14 mouse cellular contexts compared by ENCODE assay signal in genomic region chr7:48845213-48845973, GRCm38 (mm10). TPM values are rescaled to one million over a fixed set of nuclear protein-coding genes. Genes with fewer than 3 reads are reported as not detected.
DNase-seq lines count a peak whose midpoint lies in the region; ATAC-seq and TF ChIP-seq lines count a peak whose summit lies in the region.
"Had no signal": no experiment of that assay in that cellular context is flagged by ENCODE, and none has a peak within 500 bp of the region (broad histone marks: within the 10 kb centered on the region; RNA-seq: fewer than 3 reads in every experiment).

No protein-coding gene starts in this region.

- no peak for DNase-seq in heart, adult 2 months
- DNase-seq in heart, postnatal 25 days (ENCODE audit: low spot score), result no peak
- peak; percentile 14 for DNase-seq in lung, postnatal 0 days (ENCODE audit: low spot score)
- DNase-seq in lung, adult 2 months, result no peak
- DNase-seq in c-Kit-positive CD71-positive TER-119-positive erythroid progenitor cells, embryonic 14.5 days (ENCODE audit: low spot score), result no peak
- DNase-seq: adrenal gland, postnatal 14 days; cerebellum, adult 18-20 months; retina, postnatal 1 day; thymus, postnatal 25 days had no signal

- H3K9me3 ChIP-seq in lung, postnatal 0 days (ENCODE audit: low read length), result no peaks in the 10 kb centered on the region
- H3K9me3 ChIP-seq in intestine, embryonic 15.5 days, result no peaks in the 10 kb centered on the region
- no peaks in the 10 kb centered on the region for H3K9me3 ChIP-seq in stomach, embryonic 16.5 days (replicated peaks; ENCODE audit: control insufficient read depth, low read length)
- H3K9me3 ChIP-seq in hindbrain, embryonic 12.5 days (replicated peaks), result no peaks in the 10 kb centered on the region
- H3K9me3 ChIP-seq: hindbrain, embryonic 15.5 days had no signal

- H3K27me3 ChIP-seq in heart, adult 2 months (ENCODE audit: control insufficient read depth, insufficient read depth, low read length), result no peaks in the 10 kb centered on the region
- no peaks in the 10 kb centered on the region for H3K27me3 ChIP-seq in lung, postnatal 0 days (replicated peaks; ENCODE audit: insufficient read depth, low read length)
- no peaks in the 10 kb centered on the region for H3K27me3 ChIP-seq in intestine, embryonic 15.5 days (replicated peaks)
- no peaks in the 10 kb centered on the region for H3K27me3 ChIP-seq in stomach, embryonic 16.5 days (ENCODE audit: control insufficient read depth, insufficient read depth, low read length)
- peaks cover 71% of the 10 kb centered on the region for H3K27me3 ChIP-seq in hindbrain, embryonic 12.5 days

- ATAC-seq in lung, postnatal 0 days, result 0 out of 2 replicates have a peak, but pooled peaks have one; percentile 14
- peak; percentile 86 for ATAC-seq in intestine, embryonic 15.5 days
- ATAC-seq in stomach, embryonic 16.5 days (ENCODE audit: insufficient read depth, low FRiP score), result peak; percentile 62; the same call in 1 of the 2 replicates
- ATAC-seq in hindbrain, embryonic 12.5 days (ENCODE audit: low FRiP score), result no peak

- 54% methylated on average over 12 of the region's 12 CpGs for WGBS in heart, adult 2 months
- 63% methylated on average over 12 of the region's 12 CpGs for WGBS in lung, postnatal 0 days
- 73% methylated on average over 12 of the region's 12 CpGs for WGBS in lung, adult 2 months
- WGBS in intestine, embryonic 15.5 days, result 64% methylated on average over 12 of the region's 12 CpGs
- 63% methylated on average over 12 of the region's 12 CpGs for WGBS in stomach, embryonic 16.5 days
- WGBS in hindbrain, embryonic 12.5 days, result 80% methylated on average over 12 of the region's 12 CpGs

- H3K9ac ChIP-seq in heart, adult 2 months (ENCODE audit: low read depth, low read length), result peak overlapping the region; percentile 46
- H3K9ac ChIP-seq in lung, postnatal 0 days (replicated peaks; ENCODE audit: low read depth), result no peak overlapping the region
- H3K9ac ChIP-seq in intestine, embryonic 15.5 days, result no peak overlapping the region
- H3K9ac ChIP-seq in stomach, embryonic 16.5 days (ENCODE audit: low read length), result no peak overlapping the region
- no peak overlapping the region for H3K9ac ChIP-seq in hindbrain, embryonic 12.5 days
- H3K9ac ChIP-seq: hindbrain, embryonic 15.5 days had no signal

- H3K4me3 ChIP-seq in heart, adult 2 months, result peak overlapping the region; percentile 50
- H3K4me3 ChIP-seq in lung, postnatal 0 days (ENCODE audit: low read depth, low read length), result no peak overlapping the region
- H3K4me3 ChIP-seq in lung, adult 2 months (replicated peaks; ENCODE audit: extremely low read depth, low read depth, low read length), result no peak overlapping the region
- no peak overlapping the region for H3K4me3 ChIP-seq in intestine, embryonic 15.5 days (replicated peaks)
- H3K4me3 ChIP-seq in stomach, embryonic 16.5 days (replicated peaks; ENCODE audit: low read length), result no peak overlapping the region
- no peak overlapping the region for H3K4me3 ChIP-seq in hindbrain, embryonic 12.5 days
- H3K4me3 ChIP-seq: hindbrain, embryonic 15.5 days had no signal

- intact Hi-C loops in heart, adult 2 months (cut with DNase I), result no loop called here
- intact Hi-C loops in heart, postnatal 25 days (cut with DNase I), result loop anchor here (2.0 kb wide), 1 partner anchor 17 kb away; no protein-coding TSS in a partner anchor

- no peaks in the 10 kb centered on the region for H3K79me2 ChIP-seq in heart, adult 2 months (replicated peaks; ENCODE audit: control insufficient read depth, insufficient read depth, low read length)

- TF ChIP-seq POLR2A in heart, adult 2 months (IDR thresholded peaks at IDR 0.05; ENCODE audit: insufficient read depth, low read depth, low read length), result no peak
- no peak for TF ChIP-seq POLR2A in lung, adult 2 months (IDR thresholded peaks at IDR 0.05; ENCODE audit: borderline replicate concordance, extremely low read depth, low read depth, low read length)

- no peak for TF ChIP-seq CTCF in heart, adult 2 months (IDR thresholded peaks at IDR 0.05)
- TF ChIP-seq CTCF in lung, postnatal 0 days (IDR thresholded peaks at IDR 0.05), result no peak
- TF ChIP-seq CTCF in lung, adult 2 months (IDR thresholded peaks at IDR 0.05; ENCODE audit: insufficient read depth, low read length), result no peak

- peaks cover 8% of the 10 kb centered on the region for H3K36me3 ChIP-seq in heart, adult 2 months (ENCODE audit: control insufficient read depth, insufficient read depth, low read length)
- no peaks in the 10 kb centered on the region for H3K36me3 ChIP-seq in lung, postnatal 0 days (ENCODE audit: insufficient read depth, low read length)
- no peaks in the 10 kb centered on the region for H3K36me3 ChIP-seq in intestine, embryonic 15.5 days
- no peaks in the 10 kb centered on the region for H3K36me3 ChIP-seq in stomach, embryonic 16.5 days (ENCODE audit: control insufficient read depth, insufficient read depth, low read length)
- no peaks in the 10 kb centered on the region for H3K36me3 ChIP-seq in hindbrain, embryonic 12.5 days
- H3K36me3 ChIP-seq: hindbrain, embryonic 15.5 days had no signal

- H3K4me1 ChIP-seq in heart, adult 2 months (ENCODE audit: control insufficient read depth, insufficient read depth, low read length), result no peaks in the 10 kb centered on the region
- H3K4me1 ChIP-seq in lung, postnatal 0 days (ENCODE audit: insufficient read depth, low read depth, low read length), result no peaks in the 10 kb centered on the region
- H3K4me1 ChIP-seq in lung, adult 2 months (ENCODE audit: control insufficient read depth, insufficient read depth, low read length), result no peaks in the 10 kb centered on the region
- H3K4me1 ChIP-seq in intestine, embryonic 15.5 days (replicated peaks), result 0 out of 2 replicates have a peak, but pooled peaks cover 2% of the 10 kb centered on the region
- H3K4me1 ChIP-seq in stomach, embryonic 16.5 days (ENCODE audit: control insufficient read depth, insufficient read depth, low read length), result 0 out of 2 replicates have a peak, but pooled peaks cover under 1% of the 10 kb centered on the region
- no peaks in the 10 kb centered on the region; the same call in 1 of the 2 replicates for H3K4me1 ChIP-seq in hindbrain, embryonic 12.5 days
- H3K4me1 ChIP-seq: hindbrain, embryonic 15.5 days had no signal

- peak; percentile 72; the same call in 1 of the 2 replicates for TF ChIP-seq EP300 in heart, adult 2 months (IDR thresholded peaks at IDR 0.05; ENCODE audit: insufficient read depth, low read depth, low read length)
- no peak for TF ChIP-seq EP300 in lung, postnatal 0 days (IDR thresholded peaks at IDR 0.05)

- H3K4me2 ChIP-seq in lung, postnatal 0 days (replicated peaks; ENCODE audit: low read depth, low read length), result no peak overlapping the region
- H3K4me2 ChIP-seq in intestine, embryonic 15.5 days (replicated peaks), result no peak overlapping the region
- no peak overlapping the region for H3K4me2 ChIP-seq in stomach, embryonic 16.5 days (ENCODE audit: low read depth, low read length)
- H3K4me2 ChIP-seq in hindbrain, embryonic 12.5 days (replicated peaks), result no peak overlapping the region
- H3K4me2 ChIP-seq: hindbrain, embryonic 15.5 days had no signal

- H3K27ac ChIP-seq in heart, adult 2 months, result peak overlapping the region; percentile 92
- no peak overlapping the region for H3K27ac ChIP-seq in lung, postnatal 0 days (ENCODE audit: low read length)
- no peak overlapping the region for H3K27ac ChIP-seq in intestine, embryonic 15.5 days
- no peak overlapping the region for H3K27ac ChIP-seq in stomach, embryonic 16.5 days (ENCODE audit: low read length)
- H3K27ac ChIP-seq in hindbrain, embryonic 12.5 days, result no peak overlapping the region
- H3K27ac ChIP-seq: hindbrain, embryonic 15.5 days had no signal

RNA-seq across cellular contexts. Expression of gene Csrp3, which starts 2.4 kb away (rescaled TPM):
- total RNA-seq in heart, adult 2 months (2021), result 1,000 to 10,000 TPM; 1,931 to 2,301 TPM
- 773 and 781 TPM in 2 replicates for polyA plus RNA-seq in heart, adult 2 months (2012; rRNA removed)
- 1,000 to 10,000 TPM; 2,113 to 2,237 TPM for total RNA-seq in heart, postnatal 25 days (2021)
- 32.0 and 42.2 TPM in 2 replicates for polyA plus RNA-seq in lung, postnatal 0 days (2015; fragmentation: Nextera tagmentation; extraction: Ambion mirVana)
- 8.8 and 38.0 TPM in 2 replicates for polyA plus RNA-seq in lung, adult 2 months (2012; rRNA removed)
- polyA plus RNA-seq in intestine, embryonic 15.5 days (2015; fragmentation: Nextera tagmentation; extraction: Ambion mirVana), result 0.53 and 0.94 TPM in 2 replicates
- 1.7 and 35.0 TPM in 2 replicates for polyA plus RNA-seq in stomach, embryonic 16.5 days (2015; fragmentation: Nextera tagmentation; extraction: Ambion mirVana)
- 1.0 and 3.6 TPM in 2 replicates for polyA plus RNA-seq in hindbrain, embryonic 12.5 days (2016; fragmentation: Nextera tagmentation; extraction: Ambion mirVana)
- total RNA-seq: layer of hippocampus, adult 18-20 months had no signal

RNA-seq across cellular contexts. Expression of gene E2f8, which starts 36.0 kb away (rescaled TPM):
- 1 to 10 TPM; 1.3 to 1.6 TPM for total RNA-seq in heart, adult 2 months (2021)
- polyA plus RNA-seq in heart, adult 2 months (2012; rRNA removed), result 0.23 and 0.31 TPM in 2 replicates
- under 1 TPM; 0.75 to 0.87 TPM for total RNA-seq in heart, postnatal 25 days (2021)
- polyA plus RNA-seq in lung, postnatal 0 days (2015; fragmentation: Nextera tagmentation; extraction: Ambion mirVana), result 0.93 and 1.5 TPM in 2 replicates
- polyA plus RNA-seq in lung, adult 2 months (2012; rRNA removed), result 0.41 and 0.90 TPM in 2 replicates
- 22.3 and 23.5 TPM in 2 replicates for polyA plus RNA-seq in intestine, embryonic 15.5 days (2015; fragmentation: Nextera tagmentation; extraction: Ambion mirVana)
- polyA plus RNA-seq in stomach, embryonic 16.5 days (2015; fragmentation: Nextera tagmentation; extraction: Ambion mirVana), result 19.9 and 20.9 TPM in 2 replicates
- 11.1 and 12.0 TPM in 2 replicates for polyA plus RNA-seq in hindbrain, embryonic 12.5 days (2016; fragmentation: Nextera tagmentation; extraction: Ambion mirVana)

RNA-seq across cellular contexts. Expression of gene Zdhhc13, which starts 56.6 kb away (rescaled TPM):
- 10 to 100 TPM; 10.9 to 11.0 TPM for total RNA-seq in heart, adult 2 months (2021)
- polyA plus RNA-seq in heart, adult 2 months (2012; rRNA removed), result 7.1 and 15.1 TPM in 2 replicates
- 10 to 100 TPM; 11.0 to 12.9 TPM for total RNA-seq in heart, postnatal 25 days (2021)
- polyA plus RNA-seq in lung, postnatal 0 days (2015; fragmentation: Nextera tagmentation; extraction: Ambion mirVana), result 15.5 and 15.7 TPM in 2 replicates
- 4.7 and 11.2 TPM in 2 replicates for polyA plus RNA-seq in lung, adult 2 months (2012; rRNA removed)
- 39.5 and 41.5 TPM in 2 replicates for polyA plus RNA-seq in intestine, embryonic 15.5 days (2015; fragmentation: Nextera tagmentation; extraction: Ambion mirVana)
- polyA plus RNA-seq in stomach, embryonic 16.5 days (2015; fragmentation: Nextera tagmentation; extraction: Ambion mirVana), result 43.3 and 48.4 TPM in 2 replicates
- 36.3 and 40.6 TPM in 2 replicates for polyA plus RNA-seq in hindbrain, embryonic 12.5 days (2016; fragmentation: Nextera tagmentation; extraction: Ambion mirVana)

Comparison
In these comparisons a context has a peak if more than half of its experiments do, and no peak if none do; other contexts are left out.
1. RNA of gene Csrp3, which starts 2.4 kb away (polyA plus RNA-seq): 773 to 781 TPM in heart, adult 2 months; 8.8 to 38.0 TPM in lung, adult 2 months, 1.7 to 35.0 TPM in stomach, embryonic 16.5 days, 32.0 to 42.2 TPM in lung, postnatal 0 days, 1.0 to 3.6 TPM in hindbrain, embryonic 12.5 days and 0.53 to 0.94 TPM in intestine, embryonic 15.5 days; every median in the first group is over 10 times any median in the second.